Comparison of ENCODE assay signal across 8 mouse cellular contexts in genomic region chr11:61174291-61174820, GRCm38 (mm10). TPM values are rescaled to one million over a fixed set of nuclear protein-coding genes. Genes with fewer than 3 reads are reported as not detected.
A peak's percentile ranks its signal among the peaks of the same experiment; 100 is the strongest.
DNase-seq lines count a peak whose midpoint lies in the region; ATAC-seq and TF ChIP-seq lines count a peak whose summit lies in the region.

No protein-coding gene starts in this region.

- H3K9ac ChIP-seq in lung, embryonic 14.5 days = peak overlapping the region; percentile 99

- WGBS in lung, embryonic 14.5 days = under 1% methylated on average over 27 of the region's 28 CpGs

- peak; percentile 83 for TF ChIP-seq CTCF in lung, embryonic 14.5 days (IDR thresholded peaks at IDR 0.05; ENCODE audit: low read depth)

- H3K4me3 ChIP-seq in lung, embryonic 14.5 days (ENCODE audit: low read depth, low read length) = peak overlapping the region; percentile 96

- H3K27ac ChIP-seq in lung, embryonic 14.5 days (ENCODE audit: low read depth) = peak overlapping the region; percentile 97

- peak overlapping the region; percentile 68 for H3K4me2 ChIP-seq in lung, embryonic 14.5 days

- ATAC-seq in lung, embryonic 14.5 days (ENCODE audit: insufficient read depth) = peak; percentile 55
- ATAC-seq in inflammation-experienced regulatory T-cells, adult 6 months = no peak

- peaks cover 3% of the 10 kb centered on the region; the same call in 1 of the 2 replicates for H3K4me1 ChIP-seq in lung, embryonic 14.5 days (ENCODE audit: insufficient read depth)

- H3K36me3 ChIP-seq in lung, embryonic 14.5 days (ENCODE audit: insufficient read depth) = 0 out of 2 replicates have a peak, but pooled peaks cover 3% of the 10 kb centered on the region

- no peaks in the 10 kb centered on the region for H3K9me3 ChIP-seq in lung, embryonic 14.5 days (ENCODE audit: low read depth, low read length)

- intact Hi-C loops in gastrocnemius, postnatal 14 days (cut with DNase I; ENCODE audit: low total_unique reads) = no loop called here

- peak; percentile 61 for DNase-seq in urinary bladder, postnatal 14 days (ENCODE audit: low spot score)
- no peak for DNase-seq in urinary bladder, postnatal 25 days (ENCODE audit: low spot score)
- DNase-seq in cerebellum, postnatal 10 days = peak; percentile 85 to 90
- DNase-seq in gastrocnemius, postnatal 14 days = peak; percentile 60
- peak; percentile 49 to 68 for DNase-seq in kidney, postnatal 36 days
- peak; percentile 79 for DNase-seq in lung, embryonic 14.5 days
- peak; percentile 56 for DNase-seq in ovary, postnatal 14 days (ENCODE audit: low spot score)

- H3K27me3 ChIP-seq in lung, embryonic 14.5 days (ENCODE audit: insufficient read depth, low read length) = no peaks in the 10 kb centered on the region

RNA-seq across cellular contexts. Expression of gene Usp22, which starts 0.5 kb away (rescaled TPM):
- 10 to 100 TPM; 18.3 to 23.8 TPM for total RNA-seq in gastrocnemius, postnatal 14 days (2021)
- polyA plus RNA-seq in lung, embryonic 14.5 days (2014; fragmentation: Nextera tagmentation; extraction: Ambion mirVana) = 163 and 167 TPM in 2 replicates
- polyA plus RNA-seq in inflammation-experienced regulatory T-cells, adult 6 months (2017; shearing (Covaris generic)) = 10 to 100 TPM in 1 of 3 experiments, 1 to 10 TPM in 2; 6.9 to 14.7 (median 9.7) TPM

RNA-seq across cellular contexts. Expression of gene Aldh3a1, which starts 33.0 kb away (rescaled TPM):
- total RNA-seq in gastrocnemius, postnatal 14 days (2021) = under 1 TPM in 1 of 2 experiments, not detected in 1; 0.23 TPM
- 0.11 TPM in 1 of 2 replicates, not detected in the other for polyA plus RNA-seq in lung, embryonic 14.5 days (2014; fragmentation: Nextera tagmentation; extraction: Ambion mirVana)
- not detected for polyA plus RNA-seq in inflammation-experienced regulatory T-cells, adult 6 months (2017; shearing (Covaris generic))

RNA-seq across cellular contexts. Expression of gene Tnfrsf13b, which starts 47.8 kb away (rescaled TPM):
- under 1 TPM; 0.29 to 0.37 TPM for total RNA-seq in gastrocnemius, postnatal 14 days (2021)
- 2.3 and 2.4 TPM in 2 replicates for polyA plus RNA-seq in lung, embryonic 14.5 days (2014; fragmentation: Nextera tagmentation; extraction: Ambion mirVana)
- polyA plus RNA-seq in inflammation-experienced regulatory T-cells, adult 6 months (2017; shearing (Covaris generic)) = 10 to 100 TPM; 38.1 to 64.0 (median 57.2) TPM

Comparison
In these comparisons a context has a peak if more than half of its experiments do, and no peak if none do; other contexts are left out.
1. RNA of gene Usp22, which starts 0.5 kb away (polyA plus RNA-seq): 163 to 167 TPM in lung, embryonic 14.5 days; 6.9 to 14.7 TPM in inflammation-experienced regulatory T-cells, adult 6 months; every median in the first group is over 10 times any median in the second.
2. RNA of gene Tnfrsf13b, which starts 47.8 kb away (polyA plus RNA-seq): 38.1 to 64.0 TPM in inflammation-experienced regulatory T-cells, adult 6 months; 2.3 to 2.4 TPM in lung, embryonic 14.5 days; every median in the first group is over 10 times any median in the second.